Mouse (Mus musculus): ENCODE data around the gene Fgf8. TPM values are rescaled to one million over a fixed set of nuclear protein-coding genes. Genes with fewer than 3 reads are reported as not detected.

The Fgf8 gene
- total RNA-seq, 1 experiment = 1.5 TPM

DNA sequence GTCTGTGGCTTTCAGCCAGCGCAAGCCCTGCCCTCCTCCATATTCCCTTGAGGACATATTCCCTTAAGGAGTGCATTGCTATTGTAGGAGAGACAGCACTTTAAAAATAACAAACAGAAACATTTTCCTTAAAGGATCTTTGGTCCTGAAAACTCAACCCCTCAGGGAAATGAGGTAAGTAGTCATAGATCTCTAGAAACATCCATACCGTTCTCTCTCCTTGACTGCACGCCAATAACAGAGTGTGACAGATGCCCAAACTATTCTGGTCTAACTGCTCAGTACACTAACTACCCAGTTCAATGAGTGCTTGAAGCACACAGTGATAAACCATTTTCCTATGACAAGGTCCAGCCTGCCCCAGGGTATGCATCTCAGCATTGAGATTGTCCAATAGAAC is 24.4 kb downstream of the Fgf8 start:
- no peak overlapping the region for H3K9ac ChIP-seq (ENCODE audit: insufficient read depth, low read depth, low read length, poor library complexity, severe bottlenecking)
- no peak for DNase-seq (ENCODE audit: low read depth, low spot score)
- TF ChIP-seq ZNF384 (IDR thresholded peaks at IDR 0.05; ENCODE audit: low read depth, low read length) = no peak
- TF ChIP-seq ZC3H11A (IDR thresholded peaks at IDR 0.05; ENCODE audit: borderline replicate concordance, low read depth, low read length) = no peak
- H3K27ac ChIP-seq (ENCODE audit: insufficient read depth, low read depth, low read length, poor library complexity, severe bottlenecking) = no peak overlapping the region
- in situ Hi-C loops (cut with MboI; ENCODE audit: low sequenced_read_pairs in 2 of 2, unreplicated experiment in 2 of 2) = no loop called here
- H3K4me1 ChIP-seq (ENCODE audit: control insufficient read depth in 2 of 2, insufficient read depth in 2 of 2, low read length in 2 of 2, poor library complexity in 1 of 2) = peaks cover 0 to 2% of the 10 kb centered on the region in 2 experiments; a peak in 1 of 4 replicates
- no peak overlapping the region for H3K4me3 ChIP-seq (ENCODE audit: insufficient read depth in 1 of 2, low read depth in 1 of 2, low read length in 2 of 2, poor library complexity in 1 of 2, severe bottlenecking in 1 of 2)
- H3K9me3 ChIP-seq (ENCODE audit: control insufficient read depth, insufficient read depth, low read depth, low read length) = no peaks in the 10 kb centered on the region
- H3K36me3 ChIP-seq (ENCODE audit: control insufficient read depth, insufficient read depth, low read length, poor library complexity, severe bottlenecking) = no peaks in the 10 kb centered on the region

DNA sequence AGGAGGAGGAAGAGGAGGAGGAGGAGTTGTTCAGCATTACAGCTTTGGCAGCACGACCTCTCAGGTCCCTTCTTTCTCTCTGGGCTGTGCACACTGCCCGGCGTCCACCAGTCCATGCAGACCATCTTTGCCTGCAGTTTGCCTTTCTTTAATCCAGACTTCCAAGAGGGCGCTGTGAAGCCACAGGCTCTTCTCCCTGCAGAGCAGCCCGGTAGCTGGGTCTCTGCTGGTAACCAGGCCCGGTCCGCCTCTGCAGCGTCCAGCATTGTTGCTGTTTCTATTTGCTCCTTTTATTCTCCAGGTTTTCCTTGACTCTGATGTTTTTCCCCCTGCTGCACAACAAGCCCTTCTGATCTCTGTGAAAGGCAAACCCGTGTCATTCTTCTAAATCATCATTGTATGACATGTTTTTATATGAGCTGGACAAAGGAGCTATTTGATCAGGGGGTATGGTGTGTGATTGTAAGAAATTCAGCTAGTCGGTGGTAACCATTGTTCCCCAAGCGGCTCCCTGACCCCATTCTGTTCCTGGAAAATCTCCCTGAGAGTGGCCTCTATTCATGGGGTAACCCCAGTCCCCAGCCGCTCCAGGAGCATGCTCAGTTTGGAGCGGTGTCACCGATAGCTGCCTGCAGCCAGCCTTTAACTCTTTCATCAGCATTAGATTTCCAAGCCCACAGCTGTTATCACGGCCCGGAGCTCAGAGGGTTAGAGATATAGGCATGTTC is 25.1 kb downstream of the Fgf8 start:
- Histone ChIP-seq H3K4me1 (ENCODE audit: control insufficient read depth in 2 of 2, insufficient read depth in 2 of 2, low read length in 2 of 2, poor library complexity in 1 of 2) (peaks cover 0 to 2% of the 10 kb centered on the region in 2 experiments; a peak in 1 of 4 replicates), H3K9me3 (ENCODE audit: control insufficient read depth, insufficient read depth, low read depth, low read length) (no peaks in the 10 kb centered on the region), H3K9ac (ENCODE audit: insufficient read depth, low read depth, low read length, poor library complexity, severe bottlenecking) (no peak overlapping the region), H3K36me3 (ENCODE audit: control insufficient read depth, insufficient read depth, low read length, poor library complexity, severe bottlenecking) (no peaks in the 10 kb centered on the region), H3K27ac (ENCODE audit: insufficient read depth, low read depth, low read length, poor library complexity, severe bottlenecking) (no peak overlapping the region), H3K4me3 (ENCODE audit: insufficient read depth in 1 of 2, low read depth in 1 of 2, low read length in 2 of 2, poor library complexity in 1 of 2, severe bottlenecking in 1 of 2) (no peak overlapping the region)
- in situ Hi-C loops (cut with MboI; ENCODE audit: low sequenced_read_pairs in 2 of 2, unreplicated experiment in 2 of 2) = no loop called here
- DNase-seq (ENCODE audit: low read depth, low spot score) = no peak
- TF ChIP-seq ZC3H11A (IDR thresholded peaks at IDR 0.05; ENCODE audit: borderline replicate concordance, low read depth, low read length) (no peak), ZNF384 (IDR thresholded peaks at IDR 0.05; ENCODE audit: low read depth, low read length) (no peak), HCFC1 (IDR thresholded peaks at IDR 0.05; ENCODE audit: borderline replicate concordance, insufficient read depth, low read length) (no peak)

- no peak for DNase-seq (ENCODE audit: low read depth, low spot score)
- Histone ChIP-seq H3K4me3 (ENCODE audit: insufficient read depth in 1 of 2, low read depth in 1 of 2, low read length in 2 of 2, poor library complexity in 1 of 2, severe bottlenecking in 1 of 2) (no peak overlapping the region), H3K9ac (ENCODE audit: insufficient read depth, low read depth, low read length, poor library complexity, severe bottlenecking) (no peak overlapping the region), H3K4me1 (ENCODE audit: control insufficient read depth in 2 of 2, insufficient read depth in 2 of 2, low read length in 2 of 2, poor library complexity in 1 of 2) (no peaks in the 10 kb centered on the region), H3K36me3 (ENCODE audit: control insufficient read depth, insufficient read depth, low read length, poor library complexity, severe bottlenecking) (no peaks in the 10 kb centered on the region), H3K9me3 (ENCODE audit: control insufficient read depth, insufficient read depth, low read depth, low read length) (no peaks in the 10 kb centered on the region), H3K27ac (ENCODE audit: insufficient read depth, low read depth, low read length, poor library complexity, severe bottlenecking) (no peak overlapping the region)
- TF ChIP-seq ZNF384 (IDR thresholded peaks at IDR 0.05; ENCODE audit: low read depth, low read length) (no peak), HCFC1 (IDR thresholded peaks at IDR 0.05; ENCODE audit: borderline replicate concordance, insufficient read depth, low read length) (no peak), CHD2 (IDR thresholded peaks at IDR 0.05; ENCODE audit: low read depth, low read length) (no peak), ZC3H11A (IDR thresholded peaks at IDR 0.05; ENCODE audit: borderline replicate concordance, low read depth, low read length) (no peak), MAFK (IDR thresholded peaks at IDR 0.05; ENCODE audit: insufficient read depth, low read depth, low read length) (no peak)
- in situ Hi-C loops (cut with MboI; ENCODE audit: low sequenced_read_pairs in 2 of 2, unreplicated experiment in 2 of 2) = no loop called here
Observed at GRCm38 (mm10) chr19:45708704-45709103, 34.0 kb downstream of the Fgf8 start.

DNA sequence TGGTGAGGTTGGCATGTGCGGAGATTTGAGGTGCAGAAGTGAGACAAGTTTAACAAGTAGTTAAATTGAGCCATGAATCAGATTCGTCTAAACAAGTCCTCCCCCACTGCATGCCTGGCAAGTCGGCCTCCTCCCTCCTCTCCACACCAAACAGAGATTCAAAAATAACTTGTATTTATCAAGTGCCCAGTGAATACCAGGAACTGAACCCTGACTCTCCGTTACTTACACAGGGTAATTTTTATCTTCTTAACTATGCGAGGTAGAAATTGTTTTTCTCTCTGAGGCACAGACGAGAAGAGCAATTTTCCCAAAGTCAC is 46.5 kb downstream of the Fgf8 start:
- TF ChIP-seq HCFC1 (IDR thresholded peaks at IDR 0.05; ENCODE audit: borderline replicate concordance, insufficient read depth, low read length) (no peak), MAFK (IDR thresholded peaks at IDR 0.05; ENCODE audit: insufficient read depth, low read depth, low read length) (no peak), ZNF384 (IDR thresholded peaks at IDR 0.05; ENCODE audit: low read depth, low read length) (no peak), ZC3H11A (IDR thresholded peaks at IDR 0.05; ENCODE audit: borderline replicate concordance, low read depth, low read length) (no peak), CHD2 (IDR thresholded peaks at IDR 0.05; ENCODE audit: low read depth, low read length) (no peak)
- DNase-seq (ENCODE audit: low read depth, low spot score) = no peak
- peaks cover 0 to 6% of the 10 kb centered on the region in 2 experiments; a peak in 1 of 4 replicates for H3K4me1 ChIP-seq (ENCODE audit: control insufficient read depth in 2 of 2, insufficient read depth in 2 of 2, low read length in 2 of 2, poor library complexity in 1 of 2)
- no peak overlapping the region for H3K9ac ChIP-seq (ENCODE audit: insufficient read depth, low read depth, low read length, poor library complexity, severe bottlenecking)
- in situ Hi-C loops (cut with MboI; ENCODE audit: low sequenced_read_pairs in 2 of 2, unreplicated experiment in 2 of 2) = no loop called here
- H3K27ac ChIP-seq (ENCODE audit: insufficient read depth, low read depth, low read length, poor library complexity, severe bottlenecking) = no peak overlapping the region
- H3K4me3 ChIP-seq (ENCODE audit: insufficient read depth in 1 of 2, low read depth in 1 of 2, low read length in 2 of 2, poor library complexity in 1 of 2, severe bottlenecking in 1 of 2) = no peak overlapping the region
- no peaks in the 10 kb centered on the region for H3K36me3 ChIP-seq (ENCODE audit: control insufficient read depth, insufficient read depth, low read length, poor library complexity, severe bottlenecking)
- H3K9me3 ChIP-seq (ENCODE audit: control insufficient read depth, insufficient read depth, low read depth, low read length) = no peaks in the 10 kb centered on the region

Measured in ES-E14 (cell line).